Mouse (Mus musculus) common myeloid progenitor, adult 5-6 weeks (primary cell): ENCODE results near the gene Itgb7. TPM values are rescaled to one million over a fixed set of nuclear protein-coding genes. Genes with fewer than 3 reads are reported as not detected.
A peak's percentile ranks its signal among the peaks of the same experiment; 100 is the strongest.
"Not testable (repeated sequence)": the region's sequence is repeated elsewhere in the genome, so short reads cannot be mapped to it uniquely, and the experiment has no call there.

Experiments
- ATAC-seq: replicated peaks from 2 replicates; pipeline ENCODE4 v1.8.0; 2016; ENCODE audit warnings: low read depth, mild to moderate bottlenecking, moderate TSS enrichment, inconsistent platforms; ENCODE audit not compliant: poor library complexity, severe bottlenecking
- total RNA-seq: library from RNA; stranded (forward); fragments of 200-1000, 187-1606 nt; gene quantifications from 2 replicates; pipeline ENCODE4 v1.2.3, GENCODE M21; 2017

The Itgb7 gene
- total RNA-seq, 1 experiment from 2014 or later = 81.3 TPM

DNA sequence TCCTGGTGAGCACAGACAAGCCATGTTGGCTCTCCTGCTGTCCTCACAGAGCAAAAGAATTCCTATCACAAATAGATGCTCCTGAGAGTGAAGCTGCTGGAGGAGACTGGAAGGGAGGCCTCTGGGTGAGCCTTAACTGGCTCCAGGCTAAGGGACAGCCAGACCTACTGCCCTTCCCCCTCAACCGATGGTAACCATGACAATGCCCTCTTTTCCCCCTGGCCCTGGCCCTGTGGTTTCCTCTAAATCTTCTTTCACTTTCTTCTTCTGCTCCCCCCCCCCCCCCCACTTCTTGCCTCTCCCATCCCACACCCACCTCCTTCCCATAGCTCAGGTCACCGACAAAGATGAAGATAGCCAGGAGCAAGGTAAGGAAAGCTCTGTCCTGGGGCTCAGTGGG, 2.2 kb upstream of the Itgb7 start:
- peak; percentile 30; the same call in 1 of the 2 replicates for ATAC-seq

DNA sequence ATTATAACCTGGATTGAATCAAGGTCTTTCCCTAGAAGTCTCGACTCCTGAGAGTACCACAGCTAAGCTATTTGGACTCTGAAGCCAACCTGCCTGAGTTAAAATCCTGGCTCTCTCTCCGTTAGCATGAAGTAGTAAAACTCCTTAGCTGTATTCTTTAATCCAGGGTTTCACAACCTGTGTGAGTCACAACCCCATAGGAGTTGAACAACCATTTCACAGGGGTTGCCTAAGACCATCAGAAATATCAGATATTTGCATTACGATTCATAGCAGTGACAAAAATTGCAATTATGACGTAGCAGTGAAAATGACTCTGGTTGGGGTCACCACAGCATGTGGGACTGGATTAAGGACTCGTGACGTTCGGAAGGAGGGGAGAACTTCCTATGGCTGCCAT, 1.0 kb upstream of the Itgb7 start:
- no peak for ATAC-seq

GRCm38 (mm10) chr15:102230408-102231321, 1.1 kb downstream of the Itgb7 start:
- ATAC-seq = peak; percentile 39

GRCm38 (mm10) chr15:102225619-102226018, 6.1 kb downstream of the Itgb7 start:
- ATAC-seq = not testable (repeated sequence)

- ATAC-seq = peak; percentile 88
Observed at GRCm38 (mm10) chr15:102224992-102225617, 6.6 kb downstream of the Itgb7 start.

- peak; percentile 67 for ATAC-seq
Observed at GRCm38 (mm10) chr15:102224186-102224991, 7.4 kb downstream of the Itgb7 start.

DNA sequence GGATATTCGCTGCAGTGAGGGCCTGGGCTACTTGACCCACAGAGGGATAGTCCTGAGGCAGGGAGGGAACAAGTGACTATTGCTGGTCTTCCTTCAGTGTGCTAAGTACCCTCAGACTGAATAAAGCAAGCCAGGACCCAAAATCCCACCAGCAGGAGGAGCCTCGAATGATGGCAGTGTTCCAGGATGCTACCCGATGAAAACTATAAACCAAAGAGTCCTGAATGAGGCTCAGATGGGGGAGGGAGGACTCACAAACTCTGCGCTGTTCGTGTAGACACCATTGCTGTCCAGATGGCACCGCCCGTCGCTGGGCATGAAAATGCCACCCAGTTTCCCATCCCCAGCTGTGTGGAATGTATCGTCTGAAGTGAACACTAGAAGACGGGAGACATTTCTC, 9.4 kb downstream of the Itgb7 start:
- no peak for ATAC-seq

DNA sequence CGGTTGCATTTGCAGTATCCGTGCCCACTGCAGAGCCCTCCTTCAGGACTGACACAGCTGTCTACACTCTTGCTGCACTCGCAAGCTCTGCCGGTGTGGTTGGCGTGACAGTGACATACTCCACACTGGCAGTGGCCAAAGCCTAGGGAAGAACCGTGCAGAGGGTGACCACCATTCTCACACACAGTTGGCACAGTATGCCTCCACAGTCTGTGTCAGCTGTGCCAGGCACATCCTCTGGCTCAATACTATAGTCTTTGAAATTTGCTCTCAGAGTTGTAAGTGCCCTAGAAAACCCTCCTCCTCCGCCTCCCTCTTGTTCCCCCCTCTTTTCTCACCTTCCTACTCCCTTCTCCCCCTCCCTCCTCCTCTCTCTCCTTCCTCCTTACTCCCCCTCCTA, 14.4 kb downstream of the Itgb7 start:
- ATAC-seq = no peak

DNA sequence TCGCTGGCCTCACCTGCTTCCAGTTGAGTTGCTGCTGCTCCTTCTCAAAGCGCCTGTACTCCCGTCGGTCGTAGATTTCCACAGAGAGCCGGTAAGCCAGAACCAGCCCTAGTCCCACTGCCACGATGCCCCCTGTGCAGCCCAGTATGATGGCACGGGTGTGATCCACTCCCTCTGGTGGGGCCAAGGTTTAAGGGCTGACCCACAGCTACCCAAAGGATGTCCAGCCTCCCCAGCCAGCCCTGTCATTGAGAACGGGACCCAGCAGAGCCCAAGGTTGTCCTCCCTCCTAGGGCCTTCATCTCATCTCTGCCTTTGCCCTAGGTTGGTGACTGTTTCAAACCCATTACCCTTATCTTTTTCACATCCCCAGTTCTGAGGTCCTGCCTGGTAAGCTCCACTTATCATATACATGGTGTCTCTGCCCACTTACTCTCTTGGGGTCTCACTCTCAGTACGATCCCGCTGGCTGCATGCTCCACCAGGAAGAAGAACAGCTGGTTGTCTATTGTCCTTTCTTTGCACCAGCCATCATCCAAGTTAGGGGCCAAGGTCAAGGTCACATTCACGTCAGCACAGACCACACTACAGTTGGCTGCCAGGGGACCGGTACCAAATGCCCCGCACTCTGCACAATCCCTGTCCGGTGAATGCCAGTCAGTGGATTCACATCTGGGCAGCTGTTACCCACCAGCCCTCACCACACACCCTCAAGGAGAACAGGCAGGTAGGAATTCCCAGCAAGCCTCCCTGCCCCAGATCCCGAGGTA, 15.1 kb downstream of the Itgb7 start:
- ATAC-seq = no peak

GRCm38 (mm10) chr15:102215624-102216023, 16.1 kb downstream of the Itgb7 start:
- ATAC-seq = no peak

DNA sequence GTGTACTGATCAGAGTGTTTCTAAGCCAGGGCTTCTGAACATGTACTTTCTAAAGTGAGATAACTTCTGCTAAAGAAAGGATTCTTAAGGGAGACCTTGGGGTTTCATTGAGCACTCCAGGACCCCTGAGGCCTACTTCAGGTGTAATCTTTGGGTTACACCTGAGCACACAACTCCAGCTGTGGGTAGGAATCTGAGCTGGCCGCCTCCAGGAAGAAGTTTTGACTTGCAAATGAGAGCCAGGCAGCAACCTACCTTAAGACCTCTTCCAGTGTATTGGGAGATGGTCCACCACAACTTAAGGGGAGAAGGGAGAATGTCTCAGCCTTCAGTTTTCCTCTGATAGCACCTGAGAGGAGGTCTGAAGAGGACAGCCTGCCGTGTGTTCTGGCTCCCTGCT, 17.6 kb downstream of the Itgb7 start:
- no peak for ATAC-seq

- no peak for ATAC-seq
Observed at GRCm38 (mm10) chr15:102211895-102212294, 19.8 kb downstream of the Itgb7 start.

DNA sequence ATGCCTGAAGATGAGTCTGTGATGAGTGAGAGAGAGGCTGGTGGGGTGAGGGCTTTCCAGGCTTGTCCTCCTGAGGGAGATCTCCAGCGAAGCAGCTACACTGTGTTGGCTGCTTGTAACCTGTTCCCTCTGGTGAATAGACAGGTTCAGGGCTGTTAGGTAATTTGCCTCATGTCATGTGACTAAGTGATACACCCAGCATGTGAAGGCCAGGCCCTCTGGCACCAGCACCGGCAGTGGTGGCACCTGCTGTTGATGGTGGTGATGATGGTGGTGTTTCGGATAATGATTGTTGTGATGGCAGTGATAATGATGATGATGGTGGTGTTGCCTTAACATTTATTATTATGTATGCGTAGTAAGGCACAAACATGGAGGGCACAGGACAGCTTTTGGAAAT, 20.9 kb downstream of the Itgb7 start:
- no peak for ATAC-seq

GRCm38 (mm10) chr15:102209114-102209513, 22.6 kb downstream of the Itgb7 start:
- no peak for ATAC-seq

DNA sequence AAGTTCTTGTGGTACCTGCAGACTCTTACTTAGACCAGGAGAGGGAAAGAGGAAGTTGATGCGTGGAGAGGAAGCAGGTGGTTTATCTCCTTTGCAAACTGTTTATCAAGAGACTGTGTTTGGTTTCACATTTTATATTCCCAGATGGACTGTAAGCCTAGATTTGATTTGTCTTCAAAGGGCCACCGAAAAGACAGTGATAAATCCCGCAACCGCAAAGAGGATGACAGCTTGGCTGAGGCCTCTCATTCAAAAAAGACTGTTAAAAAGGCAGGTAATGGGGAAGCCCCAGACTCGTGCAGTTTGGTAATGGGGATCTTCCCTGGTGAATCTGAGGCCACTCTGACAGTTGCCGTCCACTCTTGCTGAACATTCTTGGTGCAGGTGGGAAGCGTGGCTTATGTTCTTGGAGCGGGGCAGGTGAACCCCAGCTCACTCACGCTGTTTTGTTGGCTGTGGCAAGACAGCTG, 23.6 kb downstream of the Itgb7 start:
- peak; percentile 31 for ATAC-seq

DNA sequence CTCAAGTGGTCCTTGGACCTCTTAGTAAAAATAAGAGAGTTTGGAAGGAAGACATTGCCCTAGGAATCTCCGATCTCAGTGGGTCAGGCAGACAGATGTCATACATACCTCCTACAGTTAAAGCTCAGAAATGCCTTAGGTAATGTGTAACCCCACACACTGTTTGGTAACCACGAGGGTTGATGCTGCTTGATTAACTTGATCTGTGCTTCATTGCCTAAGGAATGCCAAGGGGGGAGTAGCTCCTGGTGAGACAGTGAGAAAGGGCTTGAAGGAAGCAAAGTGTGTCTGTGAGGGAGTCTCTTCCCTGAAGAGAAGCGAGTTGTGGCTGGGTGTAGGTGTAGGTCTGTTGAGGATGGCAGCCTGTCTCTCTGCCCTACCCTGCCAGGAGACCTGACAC, 24.4 kb downstream of the Itgb7 start:
- ATAC-seq = no peak

DNA sequence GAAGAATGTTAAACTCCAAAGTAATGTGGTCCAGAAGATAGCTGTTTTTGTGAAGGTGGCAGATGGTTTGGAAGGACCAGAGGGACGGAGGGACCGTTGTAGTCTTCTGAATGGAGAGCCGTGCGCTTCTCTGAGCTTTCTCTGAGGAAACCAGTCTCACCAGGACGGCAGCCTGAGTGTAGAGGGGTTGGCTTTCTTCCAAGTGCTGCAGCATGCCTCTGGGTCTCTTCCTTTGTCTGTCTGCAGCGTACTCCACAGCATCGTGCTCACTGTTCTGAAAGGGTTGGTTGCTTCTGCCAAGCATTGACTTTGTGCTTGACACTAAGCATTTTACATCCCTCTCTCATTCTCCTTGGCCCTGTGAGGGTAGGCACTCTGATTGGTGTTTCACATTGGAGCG, 26.0 kb downstream of the Itgb7 start:
- no peak for ATAC-seq

DNA sequence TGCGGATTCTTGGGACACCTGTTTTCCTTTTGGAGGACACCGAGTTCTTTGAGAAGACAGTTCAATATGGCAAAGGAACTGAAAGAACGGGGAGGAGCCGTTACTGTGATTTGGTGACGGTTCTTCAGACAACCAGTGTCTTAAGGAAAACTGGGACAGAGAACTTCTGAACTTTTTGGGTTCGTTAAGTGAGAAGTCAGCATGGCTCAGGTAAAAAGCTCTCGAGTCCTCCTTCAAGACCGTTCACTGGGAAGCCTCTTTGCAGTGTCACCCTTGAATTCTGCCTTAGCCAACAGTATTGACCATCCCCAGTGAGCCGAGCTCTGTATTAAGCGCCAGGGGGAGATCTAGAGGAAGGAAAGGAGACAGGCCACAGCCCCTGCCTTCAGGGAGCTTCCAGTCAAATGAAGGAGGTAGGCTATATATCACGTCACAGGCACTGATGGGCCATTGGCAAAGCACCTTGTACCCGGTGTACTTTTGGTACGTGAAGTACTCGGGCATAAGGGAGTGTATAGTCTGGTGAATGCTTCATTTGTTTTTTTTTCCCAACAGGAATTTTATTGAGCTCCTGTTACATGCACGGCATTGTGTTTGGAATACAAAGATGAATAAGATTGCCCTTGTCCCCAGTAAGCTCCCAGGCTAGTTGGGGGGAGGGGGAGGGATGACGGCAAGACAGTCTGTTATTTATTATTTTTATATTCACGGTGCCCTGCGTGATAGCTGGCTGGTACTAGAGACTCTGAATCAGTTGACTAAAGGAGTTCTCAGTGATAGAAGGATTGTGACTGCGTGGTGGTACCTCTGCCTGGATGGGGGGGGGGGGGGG, 26.9 kb downstream of the Itgb7 start, which contains the start of gene Csad:
Gene Csad, minus strand, starts transcription at position 51 of the 832 bp plus-strand sequence.
- no peak for ATAC-seq

- ATAC-seq = peak; percentile 33
Observed at GRCm38 (mm10) chr15:102203835-102204381, 27.8 kb downstream of the Itgb7 start.
